ENCODE assay signal across 13 mouse cellular contexts in genomic region chr9:37367301-37368080, GRCm38 (mm10). TPM values are rescaled to one million over a fixed set of nuclear protein-coding genes. Genes with fewer than 3 reads are reported as not detected.
DNase-seq lines count a peak whose midpoint lies in the region; ATAC-seq and TF ChIP-seq lines count a peak whose summit lies in the region.
"Had no signal": no experiment of that assay in that cellular context is flagged by ENCODE, and none has a peak within 500 bp of the region (broad histone marks: within the 10 kb centered on the region; RNA-seq: fewer than 3 reads in every experiment).

Gene Hepacam, plus strand, starts transcription at chr9:37367351.

- H3K4me2 ChIP-seq in intestine, postnatal 0 days (replicated peaks; ENCODE audit: low read depth): no peak within 1 kb of the TSS; the same call in 1 of the 2 replicates
- no peak within 1 kb of the TSS for H3K4me2 ChIP-seq in intestine, embryonic 16.5 days (ENCODE audit: low read depth, low read length)
- no peak within 1 kb of the TSS for H3K4me2 ChIP-seq in midbrain, embryonic 15.5 days
- H3K4me2 ChIP-seq: liver, embryonic 15.5 days had no signal

- H3K4me1 ChIP-seq in intestine, postnatal 0 days (replicated peaks; ENCODE audit: control insufficient read depth, insufficient read depth, low read length): no peaks in the 10 kb centered on the region
- H3K4me1 ChIP-seq in intestine, embryonic 16.5 days (ENCODE audit: control insufficient read depth, insufficient read depth, low read length): 0 out of 2 replicates have a peak, but pooled peaks cover 2% of the 10 kb centered on the region
- no peaks in the 10 kb centered on the region for H3K4me1 ChIP-seq in midbrain, embryonic 15.5 days
- H3K4me1 ChIP-seq: embryonic facial prominence, embryonic 10.5 days; liver, embryonic 15.5 days had no signal

- no peak for ATAC-seq in intestine, postnatal 0 days
- no peak for ATAC-seq in intestine, embryonic 16.5 days
- peak; percentile 81 for ATAC-seq in midbrain, embryonic 15.5 days (replicated peaks)

- H3K4me3 ChIP-seq in intestine, postnatal 0 days (ENCODE audit: low read depth, low read length): no peak within 1 kb of the TSS
- no peak within 1 kb of the TSS for H3K4me3 ChIP-seq in intestine, embryonic 16.5 days (ENCODE audit: low read length)
- H3K4me3 ChIP-seq in midbrain, embryonic 15.5 days: 0 out of 2 replicates have a peak within 1 kb of the TSS, but pooled peaks have one; percentile 12
- H3K4me3 ChIP-seq: embryonic facial prominence, embryonic 10.5 days; liver, embryonic 15.5 days had no signal

- H3K36me3 ChIP-seq in intestine, postnatal 0 days (ENCODE audit: control insufficient read depth, insufficient read depth): no peaks in the 10 kb centered on the region
- no peaks in the 10 kb centered on the region for H3K36me3 ChIP-seq in intestine, embryonic 16.5 days (ENCODE audit: control insufficient read depth, insufficient read depth, low read length)
- no peaks in the 10 kb centered on the region for H3K36me3 ChIP-seq in midbrain, embryonic 15.5 days (replicated peaks)
- H3K36me3 ChIP-seq: embryonic facial prominence, embryonic 10.5 days; liver, embryonic 15.5 days had no signal

- H3K27me3 ChIP-seq in intestine, postnatal 0 days (replicated peaks; ENCODE audit: control insufficient read depth, insufficient read depth, low read length): no peaks in the 10 kb centered on the region
- no peaks in the 10 kb centered on the region for H3K27me3 ChIP-seq in intestine, embryonic 16.5 days (replicated peaks; ENCODE audit: control insufficient read depth, insufficient read depth, low read length)
- H3K27me3 ChIP-seq in midbrain, embryonic 15.5 days (replicated peaks): no peaks in the 10 kb centered on the region
- H3K27me3 ChIP-seq: liver, embryonic 15.5 days had no signal

- H3K9me3 ChIP-seq in intestine, postnatal 0 days (ENCODE audit: control insufficient read depth): no peaks in the 10 kb centered on the region
- H3K9me3 ChIP-seq in intestine, embryonic 16.5 days (ENCODE audit: control insufficient read depth, low read length): no peaks in the 10 kb centered on the region
- no peaks in the 10 kb centered on the region for H3K9me3 ChIP-seq in midbrain, embryonic 15.5 days
- H3K9me3 ChIP-seq: embryonic facial prominence, embryonic 10.5 days; liver, embryonic 15.5 days had no signal

- peak within 1 kb of the TSS; percentile 51; the same call in 1 of the 2 replicates for H3K27ac ChIP-seq in intestine, postnatal 0 days (ENCODE audit: low read depth, low read length)
- H3K27ac ChIP-seq in intestine, embryonic 16.5 days (ENCODE audit: low read length): no peak within 1 kb of the TSS
- peak within 1 kb of the TSS; percentile 64 for H3K27ac ChIP-seq in midbrain, embryonic 15.5 days
- H3K27ac ChIP-seq: embryonic facial prominence, embryonic 10.5 days; liver, embryonic 15.5 days had no signal

- no peak for TF ChIP-seq CTCF in intestine, postnatal 0 days (IDR thresholded peaks at IDR 0.05; ENCODE audit: low read depth)

- no peak within 1 kb of the TSS for H3K9ac ChIP-seq in intestine, postnatal 0 days (ENCODE audit: low read depth, low read length)
- no peak within 1 kb of the TSS for H3K9ac ChIP-seq in intestine, embryonic 16.5 days (ENCODE audit: low read depth, low read length)
- H3K9ac ChIP-seq in midbrain, embryonic 15.5 days: no peak within 1 kb of the TSS
- H3K9ac ChIP-seq: liver, embryonic 15.5 days had no signal

- 89% methylated on average over 17 of the region's 17 CpGs for WGBS in intestine, postnatal 0 days
- 88% methylated on average over 17 of the region's 17 CpGs for WGBS in intestine, embryonic 16.5 days
- 85% methylated on average over 17 of the region's 17 CpGs for WGBS in midbrain, embryonic 15.5 days

- peak; percentile 31 for DNase-seq in cerebellum, adult 9-10 months
- peak; percentile 46 to 79 for DNase-seq in layer of hippocampus, adult 18-20 months (ENCODE audit: low spot score in 2 of 2)
- no peak for DNase-seq in adrenal gland, adult (ENCODE audit: inconsistent age in 2 of 2, low spot score in 1 of 2)
- DNase-seq in kidney, adult 18-20 months: no peak
- DNase-seq: adrenal gland, postnatal 10 days; gastrocnemius, postnatal 25 days; kidney, adult 11 months; thymus, postnatal 36 days had no signal

RNA-seq across cellular contexts. Expression of gene Hepacam, which starts in this region (rescaled TPM):
- polyA plus RNA-seq in intestine, postnatal 0 days (2015; fragmentation: Nextera tagmentation; extraction: Ambion mirVana): 0.18 and 0.38 TPM in 2 replicates
- polyA plus RNA-seq in intestine, embryonic 16.5 days (2015; fragmentation: Nextera tagmentation; extraction: Ambion mirVana): 0.05 and 0.09 TPM in 2 replicates
- total RNA-seq in layer of hippocampus, adult 18-20 months (2021): 10 to 100 TPM; 64.9 to 66.6 TPM
- 12.3 and 15.1 TPM in 2 replicates for polyA plus RNA-seq in midbrain, embryonic 15.5 days (2015; fragmentation: Nextera tagmentation; extraction: Ambion mirVana)
- polyA plus RNA-seq: liver, embryonic 15.5 days had no signal

Comparison
In these comparisons a context has a peak if more than half of its experiments do, and no peak if none do; other contexts are left out.
1. DNase-seq: peak in cerebellum, adult 9-10 months (single experiment) and layer of hippocampus, adult 18-20 months (2 of 2); none in adrenal gland, adult (0 of 2) and kidney, adult 18-20 months (single experiment).